Mouse (Mus musculus) CH12.LX (cell line): ENCODE measurements around the gene Sun3.

Experiments
- CHD1 ChIP-seq: IDR thresholded peaks from 2 replicates; pipeline ENCODE4 v1.6.1; 2012; ENCODE audit warnings: low read depth, low read length, improper control_type of control experiment, inconsistent platforms
- CTCF ChIP-seq, 2 experiments: IDR thresholded peaks in 1 of 2; conservative IDR thresholded peaks in 1 of 2; 2 replicates each; pipeline ENCODE4 v1.5.1; 2011 to 2012; ENCODE audit warnings: low read depth in 2 of 2, low read length in 2 of 2, improper control_type of control experiment in 1 of 2, inconsistent platforms in 1 of 2, mild to moderate bottlenecking in 1 of 2, moderate library complexity in 1 of 2
- E2F4 ChIP-seq: IDR thresholded peaks from 2 replicates; pipeline ENCODE4 v1.6.1; 2011; ENCODE audit warnings: low read depth, low read length, improper control_type of control experiment; ENCODE audit not compliant: insufficient replicate concordance
- HCFC1 ChIP-seq: IDR thresholded peaks from 2 replicates; pipeline ENCODE4 v1.6.1; 2012; ENCODE audit warnings: low read depth, mild to moderate bottlenecking, inconsistent platforms, low read length, improper control_type of control experiment
- KAT2A ChIP-seq: IDR thresholded peaks from 2 replicates; pipeline ENCODE4 v1.6.1; 2012; ENCODE audit warnings: low read length, improper control_type of control experiment, inconsistent platforms; ENCODE audit not compliant: insufficient replicate concordance
- MXI1 ChIP-seq: IDR thresholded peaks from 2 replicates; pipeline ENCODE4 v1.6.1; 2011; ENCODE audit warnings: mild to moderate bottlenecking, low read depth, low read length, improper control_type of control experiment
- MYC ChIP-seq: IDR thresholded peaks from 2 replicates; pipeline ENCODE4 v1.6.1; 2011; ENCODE audit warnings: low read depth, mild to moderate bottlenecking, improper control_type of control experiment, low read length
- POLR2A ChIP-seq: IDR thresholded peaks from 2 replicates; pipeline ENCODE4 v1.6.1; 2011; ENCODE audit warnings: low read depth, mild to moderate bottlenecking, improper control_type of control experiment, low read length
- POLR2AphosphoS2 ChIP-seq: IDR thresholded peaks from 2 replicates; pipeline ENCODE4 v1.6.1; 2011; ENCODE audit warnings: low read depth, low read length, improper control_type of control experiment
- TBP ChIP-seq: conservative IDR thresholded peaks from 2 replicates; pipeline ENCODE4 v1.6.1; 2011; ENCODE audit warnings: low read depth, low read length, improper control_type of control experiment
- TCF12 ChIP-seq: IDR thresholded peaks from 2 replicates; pipeline ENCODE4 v1.6.1; 2014; ENCODE audit warnings: low read depth, mild to moderate bottlenecking, inconsistent platforms, low read length, improper control_type of control experiment
- USF2 ChIP-seq: conservative IDR thresholded peaks from 2 replicates; pipeline ENCODE4 v1.6.1; 2011; ENCODE audit warnings: low read depth, low read length, improper control_type of control experiment
- ZC3H11A ChIP-seq: IDR thresholded peaks from 2 replicates; pipeline ENCODE4 v1.6.1; 2012; ENCODE audit warnings: low read depth, mild to moderate bottlenecking, inconsistent platforms, low read length, improper control_type of control experiment
- ZNF384 ChIP-seq: IDR thresholded peaks from 2 replicates; pipeline ENCODE4 v1.6.1; 2012; ENCODE audit warnings: low read depth, low read length, improper control_type of control experiment, inconsistent platforms

GRCm38 (mm10) chr11:8968094-8968493 is 80.7 kb downstream of the Sun3 start:
- no peak for TF ChIP-seq CHD1
- TF ChIP-seq TBP: no peak
- TF ChIP-seq POLR2A: no peak
- TF ChIP-seq POLR2AphosphoS2: no peak
- TF ChIP-seq KAT2A: no peak
- no peak for TF ChIP-seq ZNF384
- no peak for TF ChIP-seq CTCF (conservative IDR thresholded peaks at IDR 0.05 in 1 of 2, IDR thresholded peaks at IDR 0.05 in 1 of 2; ENCODE audit: low read depth in 2 of 2, low read length in 2 of 2)
- no peak for TF ChIP-seq ZC3H11A
- TF ChIP-seq E2F4: no peak
- no peak for TF ChIP-seq MYC
- TF ChIP-seq MXI1: no peak
- no peak for TF ChIP-seq TCF12
- no peak for TF ChIP-seq USF2
- no peak for TF ChIP-seq HCFC1
